Mouse (Mus musculus) megakaryocyte, embryonic 14.5 days (primary cell): ENCODE results near the gene Zgpat. TPM values are rescaled to one million over a fixed set of nuclear protein-coding genes. Genes with fewer than 3 reads are reported as not detected.

Experiments
- H3K27me3 ChIP-seq: replicated peaks from 2 replicates; pipeline ENCODE3; 2012; ENCODE audit warnings: inconsistent platforms
- H3K36me3 ChIP-seq: replicated peaks from 2 replicates; pipeline ENCODE3; 2012; ENCODE audit warnings: low read length, inconsistent platforms, mixed read lengths
- H3K4me1 ChIP-seq: 2 replicates; pipeline ENCODE4 v1.6.1; 2012; ENCODE audit warnings: inconsistent platforms
- H3K4me3 ChIP-seq: replicated peaks from 2 replicates; pipeline ENCODE3; 2012; ENCODE audit warnings: moderate library complexity, mild to moderate bottlenecking, inconsistent platforms
- H3K9me3 ChIP-seq: 2 replicates; pipeline ENCODE4 v1.6.1; 2012; ENCODE audit warnings: inconsistent platforms
- FLI1 ChIP-seq: IDR thresholded peaks from 2 replicates; pipeline ENCODE4 v1.6.1; 2012; ENCODE audit warnings: low read length, inconsistent platforms, mixed read lengths
- GATA1 ChIP-seq: IDR thresholded peaks from 3 replicates; pipeline ENCODE4 v1.6.1; 2012; ENCODE audit warnings: mixed read lengths, low read length, inconsistent platforms, borderline replicate concordance
- polyA plus RNA-seq: library from polyadenylated mRNA; stranded (reverse); fragments of >175 nt; gene quantifications from 2 replicates; pipeline ENCODE4 v1.2.3, GENCODE M21; 2012; ENCODE audit warnings: low replicate concordance; ENCODE audit not compliant: insufficient read depth

Zgpat gene
- polyA plus RNA-seq, 1 experiment: 17.6 TPM

DNA sequence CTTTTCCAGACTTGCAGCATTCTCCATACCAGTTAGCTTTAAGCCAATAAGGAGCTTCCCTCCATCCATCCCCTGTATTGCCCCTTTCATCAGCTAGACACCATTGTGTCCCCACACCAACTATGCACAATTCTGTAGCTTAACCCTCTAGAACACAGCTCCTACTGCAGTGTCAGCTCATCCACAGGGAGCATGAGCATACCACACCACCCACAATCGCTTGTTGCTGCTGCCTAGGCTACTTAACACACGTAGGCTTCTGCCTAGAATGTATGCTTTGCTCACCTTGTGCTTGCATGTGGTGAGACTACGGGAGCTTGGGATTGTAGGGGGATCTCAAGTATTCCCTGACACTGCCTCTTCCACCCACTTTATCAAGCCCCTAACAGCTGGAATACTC lies 7.9 kb upstream of the Zgpat start:
- Histone ChIP-seq H3K9me3 (no peaks in the 10 kb centered on the region), H3K27me3 (no peaks in the 10 kb centered on the region), H3K4me3 (no peak overlapping the region), H3K36me3 (peaks cover 100% of the 10 kb centered on the region), H3K4me1 (peaks cover 9% of the 10 kb centered on the region)
- no peak for TF ChIP-seq GATA1

DNA sequence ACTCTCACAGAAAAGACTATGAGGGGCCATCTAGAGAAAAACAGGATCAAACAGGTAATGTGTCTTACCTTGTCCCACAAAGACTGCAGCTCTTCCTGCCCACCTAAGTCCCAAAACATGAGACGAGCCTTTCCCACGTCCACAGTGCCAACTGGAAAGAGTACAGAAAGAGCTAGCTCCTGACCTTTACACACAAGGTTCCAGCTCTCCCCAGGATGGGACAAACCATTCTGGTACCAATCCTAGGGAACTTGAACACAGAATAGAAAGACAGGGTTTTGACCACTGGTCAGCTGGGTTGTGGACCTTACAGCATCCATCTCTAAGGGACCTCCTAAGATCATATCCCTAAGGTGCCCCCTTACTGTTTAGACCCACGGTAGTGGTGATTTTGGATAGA lies 782 bp upstream of the Zgpat start:
- no peaks in the 10 kb centered on the region for H3K27me3 ChIP-seq
- H3K36me3 ChIP-seq: peaks cover 50% of the 10 kb centered on the region
- H3K9me3 ChIP-seq: no peaks in the 10 kb centered on the region
- TF ChIP-seq GATA1 (no peak), FLI1 (no peak)
- peaks cover 47% of the 10 kb centered on the region for H3K4me1 ChIP-seq
- H3K4me3 ChIP-seq: peak overlapping the region; percentile 94

DNA sequence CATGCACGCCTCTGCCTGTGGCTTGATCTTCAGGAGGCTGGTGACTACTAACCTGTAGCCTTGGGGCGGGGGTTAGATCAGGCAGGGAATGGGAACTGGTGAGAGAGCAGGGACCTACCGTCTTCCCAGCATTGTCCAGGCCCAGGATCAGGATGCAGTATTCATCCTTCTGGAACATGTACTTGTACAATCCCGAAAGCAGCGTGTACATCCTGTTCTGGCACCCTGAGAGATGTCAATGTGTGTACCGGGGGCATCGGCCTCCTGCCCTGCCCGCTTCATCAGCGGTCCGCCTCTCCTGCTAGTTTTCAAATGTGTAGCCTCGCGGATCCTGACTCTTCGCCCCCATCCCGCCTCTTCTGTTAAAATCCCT lies 255 bp upstream of the Zgpat start:
- H3K36me3 ChIP-seq: peaks cover 48% of the 10 kb centered on the region
- H3K4me3 ChIP-seq: peak overlapping the region; percentile 94
- H3K4me1 ChIP-seq: peaks cover 52% of the 10 kb centered on the region
- H3K27me3 ChIP-seq: no peaks in the 10 kb centered on the region
- TF ChIP-seq FLI1 (no peak), GATA1 (no peak)
- no peaks in the 10 kb centered on the region for H3K9me3 ChIP-seq

DNA sequence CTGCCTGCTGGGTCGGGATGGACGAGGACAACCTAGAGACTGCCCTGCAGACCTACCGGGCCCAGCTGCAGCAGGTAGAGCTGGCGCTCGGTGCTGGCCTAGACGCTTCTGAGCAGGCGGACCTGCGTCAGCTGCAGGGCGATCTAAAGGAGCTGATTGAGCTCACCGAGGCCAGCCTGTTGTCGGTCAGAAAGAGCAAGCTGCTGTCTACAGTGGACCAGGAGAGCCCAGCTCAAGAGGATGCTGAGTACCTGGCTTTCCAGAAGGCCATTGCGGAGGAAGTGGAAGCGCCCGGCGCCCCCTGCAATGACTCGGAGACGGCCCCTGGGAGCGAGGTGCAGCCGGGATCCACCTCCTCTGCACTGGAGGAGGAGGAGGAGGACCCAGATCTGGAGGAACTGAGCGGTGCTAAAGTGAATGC lies 937 bp downstream of the Zgpat start:
- Histone ChIP-seq H3K36me3 (peaks cover 46% of the 10 kb centered on the region), H3K4me1 (peaks cover 64% of the 10 kb centered on the region), H3K27me3 (no peaks in the 10 kb centered on the region), H3K9me3 (no peaks in the 10 kb centered on the region), H3K4me3 (peak overlapping the region; percentile 94)
- TF ChIP-seq GATA1 (no peak), FLI1 (no peak)

DNA sequence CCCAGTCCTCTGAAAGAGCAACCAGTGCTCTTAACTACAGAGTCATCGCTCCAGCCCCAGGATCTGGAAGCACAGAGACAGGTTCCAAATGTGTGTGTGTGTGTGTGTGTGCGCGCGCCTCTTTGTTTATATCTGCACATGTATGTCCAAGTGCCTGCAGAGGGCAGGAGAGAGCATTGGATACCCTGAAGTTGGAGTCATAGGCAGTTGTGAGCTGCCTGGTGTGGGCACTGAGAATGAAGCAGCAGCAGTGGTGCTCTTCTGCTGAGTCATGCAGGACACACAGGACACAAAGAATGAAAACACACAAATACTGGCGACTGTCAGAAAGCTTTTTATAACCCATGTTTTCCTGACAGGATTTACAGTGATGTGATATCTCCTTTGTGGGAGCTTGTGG lies 5.3 kb downstream of the Zgpat start:
- peaks cover 44% of the 10 kb centered on the region for H3K36me3 ChIP-seq
- TF ChIP-seq FLI1 (no peak), GATA1 (no peak)
- peaks cover 65% of the 10 kb centered on the region for H3K4me1 ChIP-seq
- peak overlapping the region; percentile 48 for H3K4me3 ChIP-seq
- H3K9me3 ChIP-seq: no peaks in the 10 kb centered on the region
- no peaks in the 10 kb centered on the region for H3K27me3 ChIP-seq

DNA sequence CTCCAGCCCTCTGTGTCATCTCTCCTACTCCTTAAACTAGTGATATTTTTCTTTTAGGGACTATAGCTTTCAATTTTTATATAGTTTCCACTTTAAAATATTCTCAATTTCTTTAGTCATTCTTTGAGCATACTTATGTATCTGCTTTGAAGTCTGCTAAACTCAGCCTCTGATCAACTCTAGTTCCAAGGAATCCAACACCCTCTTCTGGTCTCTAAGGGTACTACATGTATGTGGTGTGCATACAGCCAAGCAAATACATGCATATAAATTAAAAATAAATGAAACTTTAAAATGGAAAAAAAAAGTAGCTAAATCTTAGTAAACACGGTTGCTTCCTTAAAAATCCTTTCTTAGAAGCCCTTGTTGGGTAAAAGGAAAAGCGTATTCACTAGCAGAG lies 11.1 kb downstream of the Zgpat start:
- Histone ChIP-seq H3K36me3 (peaks cover 56% of the 10 kb centered on the region), H3K4me1 (peaks cover 58% of the 10 kb centered on the region), H3K27me3 (no peaks in the 10 kb centered on the region), H3K4me3 (no peak overlapping the region), H3K9me3 (no peaks in the 10 kb centered on the region)
- no peak for TF ChIP-seq GATA1
- no peak for TF ChIP-seq FLI1

DNA sequence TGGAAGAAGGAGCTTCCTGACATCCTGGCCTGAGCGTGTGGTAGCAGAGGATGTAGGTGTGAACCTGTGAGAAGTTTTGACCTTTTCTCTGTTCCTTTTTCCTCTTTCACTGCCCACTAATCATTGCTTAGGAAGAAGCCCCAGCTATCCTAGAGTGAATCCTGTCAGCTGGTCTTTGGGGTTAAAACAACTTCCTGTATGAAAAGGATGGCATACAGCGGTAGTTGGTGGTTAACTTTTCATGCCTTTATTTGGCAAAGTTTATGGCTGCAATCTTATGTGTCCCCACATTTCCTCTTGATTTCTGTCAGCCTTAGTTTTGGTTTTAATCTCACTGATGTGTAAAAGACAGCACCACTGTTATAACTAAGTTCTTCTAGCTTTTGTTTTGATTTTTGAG lies 12.5 kb downstream of the Zgpat start:
- no peak for TF ChIP-seq GATA1
- no peak for TF ChIP-seq FLI1
- H3K4me1 ChIP-seq: peaks cover 57% of the 10 kb centered on the region
- H3K27me3 ChIP-seq: no peaks in the 10 kb centered on the region
- peak overlapping the region; percentile 12 for H3K4me3 ChIP-seq
- peaks cover 60% of the 10 kb centered on the region for H3K36me3 ChIP-seq
- no peaks in the 10 kb centered on the region for H3K9me3 ChIP-seq

DNA sequence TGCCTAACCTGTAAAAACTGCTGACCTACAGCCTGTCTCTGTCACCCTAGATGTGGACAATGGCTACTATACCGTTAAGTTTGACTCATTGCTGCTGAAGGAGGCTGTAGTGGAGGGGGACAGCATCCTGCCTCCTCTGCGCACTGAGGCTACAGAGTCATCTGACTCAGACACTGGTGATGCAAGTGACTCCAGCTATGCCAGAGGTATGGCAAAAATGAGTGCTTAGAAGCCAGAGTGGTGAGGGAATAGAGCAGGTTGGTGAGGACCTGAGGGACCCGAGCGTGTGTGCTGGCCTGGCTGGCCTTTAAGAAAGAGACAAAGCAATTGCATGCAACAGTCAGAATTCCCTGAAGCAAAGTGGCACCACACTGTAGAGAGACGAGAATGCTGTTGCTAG lies 14.0 kb downstream of the Zgpat start:
- Histone ChIP-seq H3K27me3 (no peaks in the 10 kb centered on the region), H3K4me3 (no peak overlapping the region), H3K36me3 (peaks cover 68% of the 10 kb centered on the region), H3K9me3 (no peaks in the 10 kb centered on the region), H3K4me1 (peaks cover 48% of the 10 kb centered on the region)
- TF ChIP-seq GATA1 (no peak), FLI1 (no peak)

DNA sequence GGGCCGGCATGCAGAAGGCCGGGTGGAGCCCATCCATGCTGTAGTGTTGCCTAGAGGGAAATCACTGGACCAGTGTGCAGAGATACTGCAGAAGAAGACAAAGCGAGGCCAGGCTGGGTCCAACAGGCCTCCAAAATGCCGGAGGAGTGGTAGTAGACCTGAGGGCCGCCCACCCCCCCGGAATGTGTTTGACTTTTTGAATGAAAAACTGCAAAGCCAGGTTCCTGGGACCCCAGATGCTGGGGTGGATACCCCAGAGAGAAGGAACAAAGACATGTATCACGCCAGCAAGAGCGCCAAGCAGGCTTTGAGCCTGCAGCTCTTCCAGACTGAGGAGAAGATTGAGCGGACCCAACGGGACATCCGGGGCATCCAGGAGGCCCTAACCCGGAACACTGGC lies 15.1 kb downstream of the Zgpat start, which contains the start of gene Lime1:
Lime1 (plus strand) TSS at position 301 of the 400 bp plus-strand sequence.
- no peak for TF ChIP-seq GATA1
- no peak for TF ChIP-seq FLI1
- H3K4me3 ChIP-seq: no peak within 1 kb of the TSS
- H3K4me1 ChIP-seq: peaks cover 40% of the 10 kb centered on the region
- H3K36me3 ChIP-seq: peaks cover 74% of the 10 kb centered on the region
- H3K9me3 ChIP-seq: no peaks in the 10 kb centered on the region
- no peaks in the 10 kb centered on the region for H3K27me3 ChIP-seq

DNA sequence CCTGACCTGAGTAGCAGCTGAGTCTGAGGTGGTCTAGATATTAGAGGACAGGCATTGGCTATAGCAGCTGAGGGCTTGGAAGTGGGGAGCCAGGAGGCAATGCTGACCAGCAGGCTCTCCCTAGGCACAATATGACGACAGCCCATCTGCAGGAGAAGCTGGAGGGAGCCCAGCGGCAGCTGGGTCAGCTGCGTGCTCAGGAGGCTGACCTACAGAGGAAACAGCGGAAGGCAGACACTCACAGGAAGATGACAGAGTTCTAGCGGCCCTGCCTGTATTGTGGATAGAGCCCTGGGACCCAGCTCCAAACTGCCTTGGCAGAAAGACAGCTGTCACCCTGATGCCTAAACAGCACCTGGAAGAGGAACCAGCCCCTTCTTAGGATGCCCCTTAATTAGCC lies 15.5 kb downstream of the Zgpat start:
- H3K36me3 ChIP-seq: peaks cover 74% of the 10 kb centered on the region
- no peak overlapping the region for H3K4me3 ChIP-seq
- no peaks in the 10 kb centered on the region for H3K27me3 ChIP-seq
- peaks cover 35% of the 10 kb centered on the region for H3K4me1 ChIP-seq
- H3K9me3 ChIP-seq: no peaks in the 10 kb centered on the region
- TF ChIP-seq GATA1: no peak
- TF ChIP-seq FLI1: no peak

DNA sequence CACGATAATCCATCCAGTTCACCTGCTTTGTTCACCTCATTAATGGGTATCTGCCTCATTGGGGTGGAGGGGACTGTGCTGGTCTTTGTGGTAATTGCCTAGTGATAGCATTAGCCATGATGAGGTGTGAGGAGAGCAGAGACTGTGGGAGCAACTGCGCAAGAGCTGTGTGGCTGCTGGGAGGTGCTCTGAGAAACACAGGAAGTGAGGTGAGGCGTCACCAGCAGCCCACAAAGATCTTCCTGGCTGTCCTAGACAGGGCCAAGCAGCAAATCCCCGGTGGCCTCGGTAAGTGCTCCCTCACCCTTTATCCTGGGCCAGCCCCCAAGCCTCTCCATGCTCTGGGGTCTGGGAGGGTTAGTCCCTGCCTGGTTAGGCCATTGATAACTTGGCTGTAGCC lies 16.4 kb downstream of the Zgpat start:
- peaks cover 28% of the 10 kb centered on the region for H3K4me1 ChIP-seq
- TF ChIP-seq GATA1 (no peak), FLI1 (no peak)
- H3K9me3 ChIP-seq: no peaks in the 10 kb centered on the region
- no peaks in the 10 kb centered on the region for H3K27me3 ChIP-seq
- H3K4me3 ChIP-seq: no peak overlapping the region
- H3K36me3 ChIP-seq: peaks cover 83% of the 10 kb centered on the region
